Mouse (Mus musculus) embryonic fibroblast, embryonic 13.5 days (primary cell): ENCODE data around the gene Camk2n1.

Source experiments
- CTCF ChIP-seq: IDR thresholded peaks from 2 replicates; pipeline ENCODE4 v1.5.1; 2011; ENCODE audit warnings: mild to moderate bottlenecking, control low read depth, low read length, moderate library complexity, borderline replicate concordance; ENCODE audit not compliant: insufficient read depth
- POLR2A ChIP-seq: IDR thresholded peaks from 2 replicates; pipeline ENCODE4 v1.6.1; 2011; ENCODE audit warnings: low read depth, mild to moderate bottlenecking, control low read depth, low read length, moderate library complexity

DNA sequence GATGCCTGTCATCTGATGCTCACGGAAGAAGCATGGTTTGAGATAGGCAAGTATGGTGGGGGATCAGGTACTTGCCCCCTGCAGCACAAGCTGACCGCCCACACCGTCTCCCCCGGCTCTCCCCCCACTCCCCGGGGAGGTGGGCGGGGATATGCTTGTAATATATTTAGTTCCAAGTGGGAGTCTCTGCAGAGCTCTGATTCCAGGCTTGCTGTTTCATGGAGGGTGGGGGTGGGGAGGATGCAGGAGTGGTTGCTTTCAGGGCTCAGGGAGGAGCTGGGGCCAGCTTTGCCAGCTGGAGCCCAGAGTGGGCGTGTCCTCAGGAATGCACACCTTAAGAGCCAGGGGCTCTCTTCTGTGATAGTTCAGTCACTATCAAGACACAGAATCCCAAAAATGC is 15.0 kb downstream of the Camk2n1 start:
- TF ChIP-seq CTCF (no peak), POLR2A (no peak)
